Comparison of ENCODE assay signal across 8 mouse cellular contexts in the genomic region with DNA sequence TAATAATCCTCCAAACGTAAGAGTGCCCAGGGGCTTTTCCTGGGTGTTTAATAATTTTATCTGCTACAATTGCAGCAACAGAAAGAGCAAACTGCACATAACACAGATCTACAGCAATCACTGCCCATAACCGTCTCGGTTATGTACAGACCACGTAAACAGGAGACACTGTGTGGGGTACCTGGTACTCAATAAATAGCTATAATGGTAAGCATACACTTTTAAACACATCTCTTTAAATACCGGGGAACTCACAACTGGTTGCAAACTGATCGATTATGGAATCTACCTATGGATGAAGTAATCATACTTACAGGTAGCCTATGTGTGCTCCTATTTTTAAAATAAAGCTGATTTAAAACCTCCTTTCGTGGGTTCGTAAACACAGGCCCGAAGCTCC. TPM values are rescaled to one million over a fixed set of nuclear protein-coding genes. Genes with fewer than 3 reads are reported as not detected.
A peak's percentile ranks its signal among the peaks of the same experiment; 100 is the strongest.
DNase-seq lines count a peak whose midpoint lies in the region; ATAC-seq and TF ChIP-seq lines count a peak whose summit lies in the region.

No protein-coding gene starts in this region.

- no peaks in the 10 kb centered on the region for H3K9me3 ChIP-seq in heart, embryonic 11.5 days (replicated peaks; ENCODE audit: control insufficient read depth, low read length)
- no peaks in the 10 kb centered on the region for H3K9me3 ChIP-seq in ES-E14 (ENCODE audit: control insufficient read depth, insufficient read depth, low read depth, low read length)
- no peaks in the 10 kb centered on the region for H3K9me3 ChIP-seq in heart, postnatal 0 days (replicated peaks; ENCODE audit: control insufficient read depth, low read length)

- peak overlapping the region; percentile 88 for H3K27ac ChIP-seq in heart, embryonic 11.5 days (ENCODE audit: low read depth, low read length)
- no peak overlapping the region for H3K27ac ChIP-seq in ES-E14 (ENCODE audit: insufficient read depth, low read depth, low read length, poor library complexity, severe bottlenecking)
- H3K27ac ChIP-seq in heart, postnatal 0 days (ENCODE audit: low read depth): peak overlapping the region; percentile 94
- peak overlapping the region; percentile 35 for H3K27ac ChIP-seq in macrophage

- WGBS in heart, embryonic 11.5 days (ENCODE audit: insufficient replicate concordance): 24% methylated on average over 9 of the region's 9 CpGs
- 14% methylated on average over 9 of the region's 9 CpGs for WGBS in heart, postnatal 0 days
- WGBS in macrophage (ENCODE audit: missing documents): 16% methylated on average over 9 of the region's 9 CpGs

- DNase-seq in heart, postnatal 4 days: no peak
- no peak for DNase-seq in ES-E14 (ENCODE audit: low read depth, low spot score)
- DNase-seq in heart, postnatal 0 days (ENCODE audit: low spot score): no peak
- DNase-seq in frontal cortex, postnatal 25 days (ENCODE audit: low spot score in 2 of 2): no peak
- DNase-seq in ovary, postnatal 14 days (ENCODE audit: low spot score): no peak
- no peak for DNase-seq in cerebellum, postnatal 25 days

- in situ Hi-C loops in ES-E14 (cut with MboI; ENCODE audit: low sequenced_read_pairs in 2 of 2, unreplicated experiment in 2 of 2): no loop called here

- peaks cover 8% of the 10 kb centered on the region; the same call in 1 of the 2 replicates for H3K36me3 ChIP-seq in heart, embryonic 11.5 days (ENCODE audit: control insufficient read depth, insufficient read depth, low read length)
- H3K36me3 ChIP-seq in ES-E14 (ENCODE audit: control insufficient read depth, insufficient read depth, low read length, poor library complexity, severe bottlenecking) (peaks cover 3% of the 10 kb centered on the region; the same call in 1 of the 2 replicates), macrophage (ENCODE audit: inconsistent target) (no peaks in the 10 kb centered on the region)
- H3K36me3 ChIP-seq in heart, postnatal 0 days (replicated peaks; ENCODE audit: control insufficient read depth, insufficient read depth, low read length): peaks cover 13% of the 10 kb centered on the region

- TF ChIP-seq EP300 in heart, postnatal 0 days (IDR thresholded peaks at IDR 0.05; ENCODE audit: low read depth): no peak

- no peaks in the 10 kb centered on the region for H3K27me3 ChIP-seq in heart, embryonic 11.5 days (ENCODE audit: control insufficient read depth, insufficient read depth, low read length)
- no peaks in the 10 kb centered on the region for H3K27me3 ChIP-seq in heart, postnatal 0 days (ENCODE audit: control insufficient read depth, insufficient read depth, low read length)

- peaks cover 12% of the 10 kb centered on the region; the same call in 1 of the 2 replicates for H3K79me2 ChIP-seq in macrophage (ENCODE audit: inconsistent target)

- H3K9ac ChIP-seq in heart, embryonic 11.5 days (ENCODE audit: low read depth, low read length): peak overlapping the region; percentile 99
- H3K9ac ChIP-seq in ES-E14 (ENCODE audit: insufficient read depth, low read depth, low read length, poor library complexity, severe bottlenecking): peak overlapping the region; percentile 84
- H3K9ac ChIP-seq in heart, postnatal 0 days (replicated peaks; ENCODE audit: low read depth, low read length): peak overlapping the region; percentile 95

- H3K4me1 ChIP-seq in heart, embryonic 11.5 days (ENCODE audit: control insufficient read depth, insufficient read depth, low read length): peaks cover 2% of the 10 kb centered on the region; the same call in 1 of the 2 replicates
- H3K4me1 ChIP-seq in ES-E14 (ENCODE audit: control insufficient read depth in 2 of 2, insufficient read depth in 2 of 2, low read length in 2 of 2, poor library complexity in 1 of 2): 0 out of 4 replicates have a peak, but pooled peaks cover 0 to 2% of the 10 kb centered on the region in 2 experiments
- H3K4me1 ChIP-seq in heart, postnatal 0 days (ENCODE audit: control insufficient read depth, insufficient read depth): 0 out of 2 replicates have a peak, but pooled peaks cover 5% of the 10 kb centered on the region

- TF ChIP-seq CTCF in heart, postnatal 0 days (IDR thresholded peaks at IDR 0.05; ENCODE audit: low read depth): no peak

- peak overlapping the region; percentile 80 for H3K4me3 ChIP-seq in heart, embryonic 11.5 days (ENCODE audit: low read depth, low read length)
- H3K4me3 ChIP-seq in ES-E14 (ENCODE audit: insufficient read depth in 1 of 2, low read depth in 1 of 2, low read length in 2 of 2, poor library complexity in 1 of 2, severe bottlenecking in 1 of 2) (peak overlapping the region; percentile 85 to 87), macrophage (ENCODE audit: inconsistent target) (peak overlapping the region; percentile 74)
- H3K4me3 ChIP-seq in heart, postnatal 0 days (ENCODE audit: low read depth, low read length): peak overlapping the region; percentile 82

- H3K4me2 ChIP-seq in heart, embryonic 11.5 days: peak overlapping the region; percentile 83
- peak overlapping the region; percentile 71 for H3K4me2 ChIP-seq in heart, postnatal 0 days (ENCODE audit: low read depth, low read length)

- no peak for ATAC-seq in heart, embryonic 11.5 days (replicated peaks; ENCODE audit: insufficient number of reproducible peaks, low FRiP score, low TSS enrichment)
- no peak for ATAC-seq in heart, postnatal 0 days (ENCODE audit: insufficient read depth, low read depth)

TF ChIP-seq in ES-E14, 5 proteins besides CTCF, POLR2A, EP300 and RAD21:
- TF ChIP-seq ZC3H11A (IDR thresholded peaks at IDR 0.05; ENCODE audit: borderline replicate concordance, low read depth, low read length): no peak
- no peak for TF ChIP-seq HCFC1 (IDR thresholded peaks at IDR 0.05; ENCODE audit: borderline replicate concordance, insufficient read depth, low read length)
- no peak for TF ChIP-seq MAFK (IDR thresholded peaks at IDR 0.05; ENCODE audit: insufficient read depth, low read depth, low read length)
- no peak for TF ChIP-seq ZNF384 (IDR thresholded peaks at IDR 0.05; ENCODE audit: low read depth, low read length)
- TF ChIP-seq CHD2 (IDR thresholded peaks at IDR 0.05; ENCODE audit: low read depth, low read length): no peak

RNA-seq across cellular contexts. Expression of a gene that starts 0.7 kb away (rescaled TPM):
- polyA plus RNA-seq in heart, embryonic 11.5 days (2014; fragmentation: Nextera tagmentation; extraction: Ambion mirVana): 104 and 106 TPM in 2 replicates
- total RNA-seq in heart, postnatal 4 days (2021): 10 to 100 TPM; 36.7 to 43.5 TPM
- 5.1 and 7.0 TPM in 2 replicates for total RNA-seq in ES-E14 (2012; rRNA removed)
- 29.1 and 33.0 TPM in 2 replicates for total RNA-seq in heart, postnatal 0 days (2014; rRNA removed; ENCODE audit: low replicate concordance)
- 49.8 and 50.7 TPM in 2 replicates for polyA plus RNA-seq in heart, postnatal 0 days (2015; fragmentation: Nextera tagmentation; extraction: Ambion mirVana)
- 10 to 100 TPM in 6 of 26 experiments, 1 to 10 TPM in 20; 3.0 to 21.1 (median 7.1) TPM for total RNA-seq in macrophage (2018; cell fraction: chromatin; rRNA removed)
- total RNA-seq in macrophage (2018; cell fraction: cytosol; rRNA removed): 10 to 100 TPM in 18 of 26 experiments, 1 to 10 TPM in 8; 6.4 to 17.0 (median 10.7) TPM
- total RNA-seq in macrophage (2018; cell fraction: nucleus; rRNA removed): 10 to 100 TPM in 25 of 26 experiments, 1 to 10 TPM in 1; 8.7 to 28.5 (median 14.8) TPM
- 14.8 to 18.3 TPM (median 15.1 TPM) in 3 replicates for polyA plus RNA-seq in macrophage (2018)

RNA-seq across cellular contexts. Expression of a gene that starts 22.3 kb away (rescaled TPM):
- polyA plus RNA-seq in heart, embryonic 11.5 days (2014; fragmentation: Nextera tagmentation; extraction: Ambion mirVana): 4.1 and 5.9 TPM in 2 replicates
- 10 to 100 TPM; 36.8 to 42.9 TPM for total RNA-seq in heart, postnatal 4 days (2021)
- 0.18 TPM in 1 of 2 replicates, not detected in the other for total RNA-seq in ES-E14 (2012; rRNA removed)
- total RNA-seq in heart, postnatal 0 days (2014; rRNA removed; ENCODE audit: low replicate concordance): 169 and 347 TPM in 2 replicates
- 41.3 and 49.6 TPM in 2 replicates for polyA plus RNA-seq in heart, postnatal 0 days (2015; fragmentation: Nextera tagmentation; extraction: Ambion mirVana)
- 1 to 10 TPM in 9 of 26 experiments, under 1 TPM in 7, not detected in 10; 0.64 to 2.0 (median 1.4) TPM for total RNA-seq in macrophage (2018; cell fraction: chromatin; rRNA removed)
- total RNA-seq in macrophage (2018; cell fraction: cytosol; rRNA removed): under 1 TPM in 12 of 26 experiments, not detected in 14; 0.17 to 0.85 (median 0.64) TPM
- 1 to 10 TPM in 3 of 26 experiments, under 1 TPM in 9, not detected in 14; 0.36 to 1.6 (median 0.72) TPM for total RNA-seq in macrophage (2018; cell fraction: nucleus; rRNA removed)
- 0.10 TPM in 1 of 3 replicates, not detected in the others for polyA plus RNA-seq in macrophage (2018)

RNA-seq across cellular contexts. Expression of a gene that starts 44.1 kb away (rescaled TPM):
- not detected in 2 replicates for polyA plus RNA-seq in heart, embryonic 11.5 days (2014; fragmentation: Nextera tagmentation; extraction: Ambion mirVana)
- total RNA-seq in heart, postnatal 4 days (2021): not detected
- not detected in 2 replicates for total RNA-seq in ES-E14 (2012; rRNA removed)
- total RNA-seq in heart, postnatal 0 days (2014; rRNA removed; ENCODE audit: low replicate concordance): not detected in 2 replicates
- not detected in 2 replicates for polyA plus RNA-seq in heart, postnatal 0 days (2015; fragmentation: Nextera tagmentation; extraction: Ambion mirVana)
- total RNA-seq in macrophage (2018; cell fraction: chromatin; rRNA removed): not detected
- total RNA-seq in macrophage (2018; cell fraction: cytosol; rRNA removed): not detected
- total RNA-seq in macrophage (2018; cell fraction: nucleus; rRNA removed): not detected
- not detected in 3 replicates for polyA plus RNA-seq in macrophage (2018)

RNA-seq across cellular contexts. Expression of a gene that starts 45.7 kb away (rescaled TPM):
- 5.7 and 6.9 TPM in 2 replicates for polyA plus RNA-seq in heart, embryonic 11.5 days (2014; fragmentation: Nextera tagmentation; extraction: Ambion mirVana)
- total RNA-seq in heart, postnatal 4 days (2021): 1 to 10 TPM; 5.4 to 6.3 TPM
- 0.74 and 2.8 TPM in 2 replicates for total RNA-seq in ES-E14 (2012; rRNA removed)
- total RNA-seq in heart, postnatal 0 days (2014; rRNA removed; ENCODE audit: low replicate concordance): 1.6 and 2.6 TPM in 2 replicates
- 5.9 and 6.0 TPM in 2 replicates for polyA plus RNA-seq in heart, postnatal 0 days (2015; fragmentation: Nextera tagmentation; extraction: Ambion mirVana)
- total RNA-seq in macrophage (2018; cell fraction: chromatin; rRNA removed): 1,000 to 10,000 TPM in 14 of 26 experiments, 100 to 1,000 TPM in 12; 300 to 1,852 (median 1,057) TPM
- 100 to 1,000 TPM; 151 to 601 (median 347) TPM for total RNA-seq in macrophage (2018; cell fraction: cytosol; rRNA removed)
- total RNA-seq in macrophage (2018; cell fraction: nucleus; rRNA removed): 1,000 to 10,000 TPM in 4 of 26 experiments, 100 to 1,000 TPM in 22; 147 to 1,472 (median 838) TPM
- 48.6 to 217 TPM (median 138 TPM) in 3 replicates for polyA plus RNA-seq in macrophage (2018)

Comparison
In these comparisons a context has a peak if more than half of its experiments do, and no peak if none do; other contexts are left out.
1. RNA of a gene that starts 22.3 kb away (total RNA-seq): 169 to 347 TPM in heart, postnatal 0 days and 36.8 to 42.9 TPM in heart, postnatal 4 days; 0.18 TPM in ES-E14; every median in the first group is over 10 times any median in the second.
2. Peak in every context shown above with its lines, with median percentiles within 50 percentile points of each other: H3K4me3 ChIP-seq and H3K9ac ChIP-seq.